In genomic region chr15:44891544-44891943, GRCm38 (mm10) we compare ENCODE assay signal across 25 mouse cellular contexts.
DNase-seq lines count a peak whose midpoint lies in the region; ATAC-seq lines count a peak whose summit lies in the region.
"Had no signal": no experiment of that assay in that cellular context is flagged by ENCODE, and none has a peak within 500 bp of the region (broad histone marks: within the 10 kb centered on the region; RNA-seq: fewer than 3 reads in every experiment).

No protein-coding gene starts in this region.

- no peaks in the 10 kb centered on the region for H3K36me3 ChIP-seq in midbrain, embryonic 14.5 days (ENCODE audit: control insufficient read depth, insufficient read depth, low read length)
- H3K36me3 ChIP-seq in midbrain, embryonic 16.5 days (ENCODE audit: control insufficient read depth, insufficient read depth, low read length) = no peaks in the 10 kb centered on the region
- no peaks in the 10 kb centered on the region for H3K36me3 ChIP-seq in hindbrain, embryonic 10.5 days
- H3K36me3 ChIP-seq: embryonic facial prominence, embryonic 13.5 days; forebrain, embryonic 12.5 days; G1E; heart, embryonic 13.5 days; hindbrain, embryonic 12.5 days had no signal

- no peak overlapping the region for H3K27ac ChIP-seq in midbrain, embryonic 14.5 days (replicated peaks; ENCODE audit: low read depth, low read length)
- no peak overlapping the region for H3K27ac ChIP-seq in midbrain, embryonic 16.5 days (ENCODE audit: low read length)
- H3K27ac ChIP-seq in hindbrain, embryonic 10.5 days = no peak overlapping the region
- H3K27ac ChIP-seq: embryonic facial prominence, embryonic 13.5 days; forebrain, embryonic 12.5 days; heart, embryonic 13.5 days; hindbrain, embryonic 12.5 days had no signal

- WGBS in midbrain, embryonic 14.5 days = 49% methylated on average over 1 of the region's 1 CpGs
- 33% methylated on average over 1 of the region's 1 CpGs for WGBS in midbrain, embryonic 16.5 days
- WGBS in hindbrain, embryonic 10.5 days = 67% methylated on average over 1 of the region's 1 CpGs

- H3K9me3 ChIP-seq in midbrain, embryonic 14.5 days (ENCODE audit: control insufficient read depth, low read length) = no peaks in the 10 kb centered on the region
- no peaks in the 10 kb centered on the region for H3K9me3 ChIP-seq in midbrain, embryonic 16.5 days (replicated peaks; ENCODE audit: control insufficient read depth, low read length, poor library complexity, severe bottlenecking)
- H3K9me3 ChIP-seq in hindbrain, embryonic 10.5 days = no peaks in the 10 kb centered on the region
- H3K9me3 ChIP-seq: embryonic facial prominence, embryonic 13.5 days; forebrain, embryonic 12.5 days; G1E; heart, embryonic 13.5 days; hindbrain, embryonic 12.5 days had no signal

- H3K9ac ChIP-seq in midbrain, embryonic 14.5 days (replicated peaks; ENCODE audit: low read length) = no peak overlapping the region
- H3K9ac ChIP-seq in midbrain, embryonic 16.5 days (ENCODE audit: low read depth, low read length) = no peak overlapping the region
- H3K9ac ChIP-seq: embryonic facial prominence, embryonic 13.5 days; forebrain, embryonic 12.5 days; heart, embryonic 13.5 days; hindbrain, embryonic 12.5 days had no signal

- H3K27me3 ChIP-seq in midbrain, embryonic 14.5 days (ENCODE audit: control insufficient read depth, insufficient read depth, low read length) = no peaks in the 10 kb centered on the region
- H3K27me3 ChIP-seq in midbrain, embryonic 16.5 days (ENCODE audit: control insufficient read depth, insufficient read depth, low read depth, low read length) = no peaks in the 10 kb centered on the region
- no peaks in the 10 kb centered on the region for H3K27me3 ChIP-seq in hindbrain, embryonic 10.5 days (ENCODE audit: insufficient read depth, poor library complexity, severe bottlenecking)
- H3K27me3 ChIP-seq: embryonic facial prominence, embryonic 13.5 days; forebrain, embryonic 12.5 days; heart, embryonic 13.5 days; hindbrain, embryonic 12.5 days had no signal

- no peaks in the 10 kb centered on the region for H3K4me1 ChIP-seq in midbrain, embryonic 14.5 days (ENCODE audit: control insufficient read depth, insufficient read depth, low read length)
- H3K4me1 ChIP-seq in midbrain, embryonic 16.5 days (ENCODE audit: control insufficient read depth, insufficient read depth, low read length) = no peaks in the 10 kb centered on the region
- no peaks in the 10 kb centered on the region for H3K4me1 ChIP-seq in hindbrain, embryonic 10.5 days (replicated peaks)
- H3K4me1 ChIP-seq: embryonic facial prominence, embryonic 13.5 days; forebrain, embryonic 12.5 days; heart, embryonic 13.5 days; hindbrain, embryonic 12.5 days had no signal

- ATAC-seq in midbrain, embryonic 14.5 days (ENCODE audit: low FRiP score, low TSS enrichment) = no peak
- no peak for ATAC-seq in midbrain, embryonic 16.5 days
- ATAC-seq: activated CD4-positive, CD25-positive, alpha-beta regulatory T cell, adult 4 months; CD4-positive, CD25-positive, alpha-beta regulatory T cell, adult 4 months; forebrain, embryonic 16.5 days; hindbrain, embryonic 16.5 days; inflammation-experienced regulatory T-cells, adult 6 months had no signal

- H3K4me3 ChIP-seq in midbrain, embryonic 14.5 days (replicated peaks; ENCODE audit: low read depth, low read length) = no peak overlapping the region
- no peak overlapping the region for H3K4me3 ChIP-seq in midbrain, embryonic 16.5 days (ENCODE audit: low read depth, low read length)
- no peak overlapping the region for H3K4me3 ChIP-seq in hindbrain, embryonic 10.5 days
- H3K4me3 ChIP-seq: embryonic facial prominence, embryonic 13.5 days; forebrain, embryonic 12.5 days; heart, embryonic 13.5 days; hindbrain, embryonic 12.5 days had no signal

- no peak overlapping the region for H3K4me2 ChIP-seq in midbrain, embryonic 14.5 days (ENCODE audit: low read length)
- H3K4me2 ChIP-seq in midbrain, embryonic 16.5 days (ENCODE audit: low read length) = no peak overlapping the region
- H3K4me2 ChIP-seq: embryonic facial prominence, embryonic 13.5 days; forebrain, embryonic 12.5 days; heart, embryonic 13.5 days; hindbrain, embryonic 12.5 days had no signal

- peak; percentile 2 for DNase-seq in embryo, embryonic 11 days
- DNase-seq in embryo, embryonic 10 days (ENCODE audit: low spot score) = no peak
- peak; percentile 26 for DNase-seq in layer of hippocampus, adult 9-11 months
- no peak for DNase-seq in layer of hippocampus, adult 9-10 months (ENCODE audit: low spot score)
- DNase-seq in midbrain, embryonic 14.5 days = peak; percentile 8
- peak; percentile 66 for DNase-seq in brain, adult 2 months (ENCODE audit: low read depth, low spot score)
- DNase-seq in hindbrain, embryonic 10.5 days (ENCODE audit: low spot score) = no peak
- DNase-seq: adrenal gland, postnatal 36 days; B cell, adult 2 months; cerebellum, adult 11 months; cerebellum, adult 8-10 months; cerebellum, postnatal 14 days; gastrocnemius, postnatal 14 days; heart, postnatal 36 days had no signal

Comparison
In these comparisons a context has a peak if more than half of its experiments do, and no peak if none do; other contexts are left out.
1. DNase-seq: peak in embryo, embryonic 11 days (single experiment), layer of hippocampus, adult 9-11 months (single experiment), midbrain, embryonic 14.5 days (single experiment) and brain, adult 2 months (single experiment); none in embryo, embryonic 10 days (single experiment), layer of hippocampus, adult 9-10 months (single experiment) and hindbrain, embryonic 10.5 days (single experiment).